Mouse (Mus musculus): ENCODE measurements around the gene Xrn1.

DNA sequence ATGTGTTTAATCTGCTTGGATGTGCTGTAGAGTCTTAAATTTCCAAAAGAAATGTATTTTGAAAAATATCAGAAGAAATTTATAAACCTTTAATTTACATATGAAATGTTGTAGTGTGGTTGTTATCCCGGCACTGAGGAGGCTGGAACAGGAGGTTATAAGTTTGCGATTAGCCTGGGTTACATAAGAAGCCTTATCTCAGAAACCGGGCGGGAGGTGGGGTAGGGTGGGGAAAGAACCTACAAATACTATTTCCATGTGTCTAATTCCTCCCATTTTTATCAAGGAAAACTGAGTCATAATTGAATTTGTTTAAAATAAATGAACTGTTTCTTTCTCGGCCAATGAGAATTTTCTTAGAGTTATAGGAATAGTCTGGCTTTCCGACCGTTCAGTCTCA lies 56.1 kb downstream of the Xrn1 start:
- TF ChIP-seq MAFK (IDR thresholded peaks at IDR 0.05; ENCODE audit: insufficient read depth, low read depth, low read length), result no peak
- TF ChIP-seq HCFC1 (IDR thresholded peaks at IDR 0.05; ENCODE audit: borderline replicate concordance, insufficient read depth, low read length), result no peak
- TF ChIP-seq ZC3H11A (IDR thresholded peaks at IDR 0.05; ENCODE audit: borderline replicate concordance, low read depth, low read length), result no peak
- no peak for TF ChIP-seq CHD2 (IDR thresholded peaks at IDR 0.05; ENCODE audit: low read depth, low read length)
- no peak for TF ChIP-seq ZNF384 (IDR thresholded peaks at IDR 0.05; ENCODE audit: low read depth, low read length)
